Mouse (Mus musculus): ENCODE data around the gene Gm3233.
"Not testable (repeated sequence)": the region's sequence is repeated elsewhere in the genome, so short reads cannot be mapped to it uniquely, and the experiment has no call there.

DNA sequence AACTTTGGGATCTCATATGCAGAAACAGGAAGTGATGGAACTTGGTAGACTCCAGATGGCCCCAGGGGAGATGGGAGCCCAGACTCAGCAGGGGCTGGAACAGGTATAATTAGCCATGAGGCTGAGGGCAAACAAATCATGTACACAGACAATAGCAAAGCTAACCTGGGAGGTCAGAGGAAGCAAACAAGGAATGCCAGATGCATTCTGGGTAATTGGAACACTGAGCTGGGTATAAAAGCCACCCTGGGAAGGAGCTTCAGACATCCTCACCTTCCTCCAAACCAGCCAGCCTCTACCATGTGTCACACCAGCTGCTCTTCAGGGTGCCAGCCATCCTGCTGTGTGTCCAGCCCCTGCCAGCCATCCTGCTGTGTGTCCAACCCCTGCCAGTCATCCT, 48.3 kb downstream of the Gm3233 start, which contains the start of gene Gm10024:
- TF ChIP-seq CTCF (IDR thresholded peaks at IDR 0.05; ENCODE audit: control insufficient read depth, insufficient read depth, insufficient replicate concordance, low read depth, low read length); POLR2A (IDR thresholded peaks at IDR 0.05; ENCODE audit: control insufficient read depth, low read depth, low read length): not testable (repeated sequence)
